Mouse (Mus musculus) E14TG2a.4 (cell line): Measurements from ENCODE around the gene Th.

ENCODE experiments used
- CTCF ChIP-seq: conservative IDR thresholded peaks from 2 replicates; pipeline ENCODE4 v1.5.1; 2014; ENCODE audit warnings: low read length
- NANOG ChIP-seq: IDR thresholded peaks from 2 replicates; pipeline ENCODE4 v1.6.1; 2014; ENCODE audit warnings: borderline replicate concordance, low read length, mixed read lengths
- POU5F1 ChIP-seq: IDR thresholded peaks from 2 replicates; pipeline ENCODE4 v1.6.1; 2014; ENCODE audit warnings: low read length, borderline replicate concordance

DNA sequence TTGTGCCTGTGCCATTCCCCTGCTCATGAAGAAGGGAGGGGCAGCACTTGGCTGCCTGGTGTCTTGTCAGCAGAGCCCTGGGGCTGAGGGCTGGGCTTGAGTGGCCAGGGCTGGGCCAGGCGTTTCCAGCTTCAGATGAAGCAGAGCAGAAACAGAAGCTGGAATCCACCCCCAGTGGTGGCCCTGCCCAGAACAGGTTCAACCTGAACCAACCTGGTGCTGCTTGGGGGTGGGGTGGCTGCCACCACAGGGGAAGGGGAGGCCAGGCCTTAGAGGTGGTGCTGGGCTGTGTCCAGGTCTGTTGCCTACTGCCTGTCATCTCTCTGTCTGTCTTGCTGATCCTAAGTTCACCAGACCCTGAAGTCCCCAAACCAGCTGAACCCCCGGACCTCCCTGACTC is 25.1 kb upstream of the Th start:
- TF ChIP-seq CTCF, result no peak
- TF ChIP-seq NANOG, result no peak
- TF ChIP-seq POU5F1, result no peak
